Mouse (Mus musculus): ENCODE data around the gene Crispld2.

DNA sequence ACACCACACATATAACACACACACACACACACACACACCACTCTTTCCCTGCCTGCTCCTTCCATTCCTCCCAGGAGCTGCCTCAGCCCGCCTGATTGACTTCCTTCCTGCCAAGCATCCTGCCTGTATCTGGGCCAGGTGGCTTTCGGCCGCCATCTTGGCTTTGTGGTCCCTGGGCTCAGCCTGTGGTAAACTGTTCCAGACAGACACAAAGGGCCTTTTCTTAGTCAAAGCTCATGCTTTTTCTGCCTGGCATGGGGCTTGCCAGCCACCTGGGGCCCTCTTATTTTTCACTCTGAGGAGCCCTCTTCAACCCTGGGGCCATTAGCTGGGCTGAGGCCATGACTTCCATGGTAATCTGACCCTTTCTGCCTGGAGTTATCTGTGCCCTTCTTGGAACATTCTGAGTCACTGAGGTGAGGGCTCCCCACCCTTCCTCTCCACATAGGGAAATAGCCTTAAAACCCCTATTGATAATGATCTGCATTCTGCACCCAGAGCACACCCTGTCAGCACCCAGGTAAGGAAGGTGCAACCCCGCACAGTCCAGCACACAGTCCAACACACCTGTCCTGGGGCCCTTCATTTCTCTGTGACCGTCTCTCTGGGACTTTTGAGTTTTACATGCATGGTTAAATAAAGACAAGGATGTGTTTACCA is 40.4 kb downstream of the Crispld2 start:
- no peak for TF ChIP-seq CTCF (IDR thresholded peaks at IDR 0.05; ENCODE audit: low read depth, low read length)
- TF ChIP-seq GATA1 (IDR thresholded peaks at IDR 0.05; ENCODE audit: borderline replicate concordance, low read length) = no peak
- no peak for TF ChIP-seq POLR2AphosphoS5 (IDR thresholded peaks at IDR 0.05; ENCODE audit: insufficient replicate concordance, low read depth, low read length)
